8 mouse cellular contexts compared by ENCODE assay signal in genomic region chr17:48932406-48932906, GRCm38 (mm10). TPM values are rescaled to one million over a fixed set of nuclear protein-coding genes. Genes with fewer than 3 reads are reported as not detected.
DNase-seq lines count a peak whose midpoint lies in the region; ATAC-seq lines count a peak whose summit lies in the region.

No protein-coding gene starts in this region.

- no peaks in the 10 kb centered on the region for H3K9me3 ChIP-seq in forebrain, embryonic 15.5 days
- no peaks in the 10 kb centered on the region for H3K9me3 ChIP-seq in neural tube, embryonic 14.5 days (ENCODE audit: control insufficient read depth, low read length)

- H3K27me3 ChIP-seq in forebrain, embryonic 15.5 days, result no peaks in the 10 kb centered on the region
- 0 out of 2 replicates have a peak, but pooled peaks cover 2% of the 10 kb centered on the region for H3K27me3 ChIP-seq in neural tube, embryonic 14.5 days (ENCODE audit: control insufficient read depth, insufficient read depth, low read length)

- no peaks in the 10 kb centered on the region for H3K36me3 ChIP-seq in forebrain, embryonic 15.5 days
- no peaks in the 10 kb centered on the region for H3K36me3 ChIP-seq in neural tube, embryonic 14.5 days (ENCODE audit: control insufficient read depth, insufficient read depth, low read length)

- WGBS in forebrain, embryonic 15.5 days, result under 1% methylated on average over 26 of the region's 26 CpGs
- under 1% methylated on average over 21 of the region's 26 CpGs for WGBS in neural tube, embryonic 14.5 days

- peak overlapping the region; percentile 71 for H3K4me3 ChIP-seq in forebrain, embryonic 15.5 days
- peak overlapping the region; percentile 51 for H3K4me3 ChIP-seq in neural tube, embryonic 14.5 days (ENCODE audit: low read depth, low read length)

- peak overlapping the region; percentile 88 for H3K9ac ChIP-seq in forebrain, embryonic 15.5 days (replicated peaks)
- peak overlapping the region; percentile 60 for H3K9ac ChIP-seq in neural tube, embryonic 14.5 days (replicated peaks; ENCODE audit: low read depth, low read length)

- peak overlapping the region; percentile 54; the same call in 1 of the 2 replicates for H3K27ac ChIP-seq in forebrain, embryonic 15.5 days (replicated peaks)
- peak overlapping the region; percentile 63 for H3K27ac ChIP-seq in neural tube, embryonic 14.5 days (ENCODE audit: low read depth, low read length)

- H3K4me2 ChIP-seq in forebrain, embryonic 15.5 days (replicated peaks), result peak overlapping the region; percentile 70
- peak overlapping the region; percentile 66 for H3K4me2 ChIP-seq in neural tube, embryonic 14.5 days (ENCODE audit: low read depth, low read length)

- ATAC-seq in forebrain, embryonic 15.5 days (replicated peaks), result no peak; the same call in 1 of the 2 replicates
- ATAC-seq in neural tube, embryonic 14.5 days (ENCODE audit: low read depth), result peak; percentile 33

- peak; percentile 23 for DNase-seq in gastrocnemius, postnatal 10 days
- DNase-seq in gastrocnemius, adult 8-10 months (ENCODE audit: low spot score in 2 of 2), result no peak
- peak; percentile 16 for DNase-seq in Muller cell, postnatal 12 days (ENCODE audit: inconsistent ontology term)
- DNase-seq in layer of hippocampus, postnatal 10 days (ENCODE audit: low spot score in 2 of 2), result peak; percentile 36 to 54
- DNase-seq in ovary, postnatal 36 days (ENCODE audit: low spot score), result no peak
- DNase-seq in gastrocnemius, adult 18-20 months (ENCODE audit: low spot score), result no peak

- H3K4me1 ChIP-seq in forebrain, embryonic 15.5 days, result peaks cover 25% of the 10 kb centered on the region
- no peaks in the 10 kb centered on the region for H3K4me1 ChIP-seq in neural tube, embryonic 14.5 days (ENCODE audit: control insufficient read depth, insufficient read depth, low read length)

RNA-seq across cellular contexts. Expression of gene Lrfn2, which starts 0.3 kb away (rescaled TPM):
- under 1 TPM; 0.38 to 0.43 TPM for total RNA-seq in gastrocnemius, postnatal 10 days (2021)
- under 1 TPM in 3 of 4 experiments, not detected in 1; 0.09 to 0.19 (median 0.15) TPM for total RNA-seq in gastrocnemius, adult 8-10 months (2022)
- polyA plus RNA-seq in forebrain, embryonic 15.5 days (2015; fragmentation: Nextera tagmentation; extraction: Ambion mirVana), result 8.7 and 8.9 TPM in 2 replicates
- 10 to 100 TPM; 38.9 to 40.7 TPM for total RNA-seq in layer of hippocampus, postnatal 10 days (2021)
- polyA plus RNA-seq in neural tube, embryonic 14.5 days (2014; fragmentation: Nextera tagmentation; extraction: Ambion mirVana), result 7.7 and 9.8 TPM in 2 replicates
- total RNA-seq in gastrocnemius, adult 18-20 months (2021), result under 1 TPM in 1 of 2 experiments, not detected in 1; 0.12 TPM

Comparison
In these comparisons a context has a peak if more than half of its experiments do, and no peak if none do; other contexts are left out.
1. DNase-seq: peak in gastrocnemius, postnatal 10 days (single experiment), Muller cell, postnatal 12 days (single experiment) and layer of hippocampus, postnatal 10 days (2 of 2); none in gastrocnemius, adult 8-10 months (0 of 2), ovary, postnatal 36 days (single experiment) and gastrocnemius, adult 18-20 months (single experiment).
2. RNA of gene Lrfn2, which starts 0.3 kb away (total RNA-seq): 38.9 to 40.7 TPM in layer of hippocampus, postnatal 10 days; 0.38 to 0.43 TPM in gastrocnemius, postnatal 10 days, 0.09 to 0.19 TPM in gastrocnemius, adult 8-10 months and 0.12 TPM in gastrocnemius, adult 18-20 months; every median in the first group is over 10 times any median in the second.